Mouse (Mus musculus): ENCODE data around the gene Ust. TPM values are rescaled to one million over a fixed set of nuclear protein-coding genes. Genes with fewer than 3 reads are reported as not detected.

Ust gene
- polyA plus RNA-seq, 1 experiment, result 6.9 TPM

GRCm38 (mm10) chr10:8535445-8535844, 16.8 kb upstream of the Ust start:
- Histone ChIP-seq H3ac (ENCODE audit: control insufficient read depth, insufficient read length, low read depth) (no peak overlapping the region), H3K27me3 (ENCODE audit: control insufficient read depth, insufficient read depth, insufficient read length) (no peaks in the 10 kb centered on the region), H3K79me2 (ENCODE audit: control insufficient read depth, insufficient read depth) (no peaks in the 10 kb centered on the region), H3K79me3 (ENCODE audit: low read depth) (no peaks in the 10 kb centered on the region), H3K36me3 (ENCODE audit: control insufficient read depth, insufficient read depth) (no peaks in the 10 kb centered on the region), H3K4me3 (ENCODE audit: insufficient read depth, poor library complexity, severe bottlenecking) (no peak overlapping the region)
- no peak for TF ChIP-seq USF1 (IDR thresholded peaks at IDR 0.05; ENCODE audit: low read depth)
- TF ChIP-seq CEBPB (IDR thresholded peaks at IDR 0.05; ENCODE audit: low read depth), result no peak
- TF ChIP-seq MYOG (IDR thresholded peaks at IDR 0.05; ENCODE audit: control insufficient read depth, extremely low read depth, insufficient read length), result no peak
- TF ChIP-seq FOSL1 (IDR thresholded peaks at IDR 0.05; ENCODE audit: insufficient read depth, low read length, poor library complexity, severe bottlenecking), result no peak
- no peak for TF ChIP-seq MYOD1 (IDR thresholded peaks at IDR 0.05; ENCODE audit: control insufficient read depth, insufficient read length, low read depth)
- TF ChIP-seq MAX (IDR thresholded peaks at IDR 0.05), result no peak
- no peak for TF ChIP-seq CTCF (IDR thresholded peaks at IDR 0.05; ENCODE audit: control insufficient read depth, insufficient read depth, insufficient read length)

DNA sequence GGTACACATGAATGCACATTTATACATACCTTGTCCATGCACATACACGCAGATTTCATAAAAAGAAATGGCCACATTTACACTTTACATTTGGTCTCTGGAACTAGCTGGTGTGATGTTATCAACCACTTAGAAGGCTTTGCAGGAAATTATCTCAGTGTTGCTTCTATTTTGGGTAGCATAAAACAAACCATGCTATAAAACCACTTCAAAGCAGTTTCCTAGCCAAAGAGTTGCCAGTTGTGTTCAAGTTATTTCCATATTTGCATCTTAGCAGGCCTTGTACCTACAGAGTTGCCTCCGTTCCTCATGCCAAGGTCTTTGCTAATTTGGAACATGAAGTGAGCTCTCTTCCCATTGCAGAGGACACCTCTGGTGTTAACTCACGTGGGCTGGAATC, 13.0 kb upstream of the Ust start:
- Histone ChIP-seq H3K79me3 (ENCODE audit: low read depth) (no peaks in the 10 kb centered on the region), H3K4me3 (ENCODE audit: insufficient read depth, poor library complexity, severe bottlenecking) (no peak overlapping the region), H3K27me3 (ENCODE audit: control insufficient read depth, insufficient read depth, insufficient read length) (no peaks in the 10 kb centered on the region), H3ac (ENCODE audit: control insufficient read depth, insufficient read length, low read depth) (no peak overlapping the region), H3K36me3 (ENCODE audit: control insufficient read depth, insufficient read depth) (no peaks in the 10 kb centered on the region), H3K79me2 (ENCODE audit: control insufficient read depth, insufficient read depth) (no peaks in the 10 kb centered on the region)
- TF ChIP-seq USF1 (IDR thresholded peaks at IDR 0.05; ENCODE audit: low read depth), result no peak
- no peak for TF ChIP-seq MAX (IDR thresholded peaks at IDR 0.05)
- no peak for TF ChIP-seq CEBPB (IDR thresholded peaks at IDR 0.05; ENCODE audit: low read depth)
- TF ChIP-seq CTCF (IDR thresholded peaks at IDR 0.05; ENCODE audit: control insufficient read depth, insufficient read depth, insufficient read length), result no peak
- TF ChIP-seq FOSL1 (IDR thresholded peaks at IDR 0.05; ENCODE audit: insufficient read depth, low read length, poor library complexity, severe bottlenecking), result no peak
- no peak for TF ChIP-seq MYOD1 (IDR thresholded peaks at IDR 0.05; ENCODE audit: control insufficient read depth, insufficient read length, low read depth)
- no peak for TF ChIP-seq MYOG (IDR thresholded peaks at IDR 0.05; ENCODE audit: control insufficient read depth, extremely low read depth, insufficient read length)

- no peaks in the 10 kb centered on the region for H3K79me3 ChIP-seq (ENCODE audit: low read depth)
- H3ac ChIP-seq (ENCODE audit: control insufficient read depth, insufficient read length, low read depth), result no peak overlapping the region
- H3K27me3 ChIP-seq (ENCODE audit: control insufficient read depth, insufficient read depth, insufficient read length), result no peaks in the 10 kb centered on the region
- TF ChIP-seq USF1 (IDR thresholded peaks at IDR 0.05; ENCODE audit: low read depth) (no peak), CEBPB (IDR thresholded peaks at IDR 0.05; ENCODE audit: low read depth) (no peak), FOSL1 (IDR thresholded peaks at IDR 0.05; ENCODE audit: insufficient read depth, low read length, poor library complexity, severe bottlenecking) (no peak), MYOG (IDR thresholded peaks at IDR 0.05; ENCODE audit: control insufficient read depth, extremely low read depth, insufficient read length) (no peak), MYOD1 (IDR thresholded peaks at IDR 0.05; ENCODE audit: control insufficient read depth, insufficient read length, low read depth) (no peak), MAX (IDR thresholded peaks at IDR 0.05) (no peak), CTCF (IDR thresholded peaks at IDR 0.05; ENCODE audit: control insufficient read depth, insufficient read depth, insufficient read length) (no peak)
- H3K36me3 ChIP-seq (ENCODE audit: control insufficient read depth, insufficient read depth), result no peaks in the 10 kb centered on the region
- no peaks in the 10 kb centered on the region for H3K79me2 ChIP-seq (ENCODE audit: control insufficient read depth, insufficient read depth)
- no peak overlapping the region for H3K4me3 ChIP-seq (ENCODE audit: insufficient read depth, poor library complexity, severe bottlenecking)
Observed at GRCm38 (mm10) chr10:8530505-8531051, 12.0 kb upstream of the Ust start.

DNA sequence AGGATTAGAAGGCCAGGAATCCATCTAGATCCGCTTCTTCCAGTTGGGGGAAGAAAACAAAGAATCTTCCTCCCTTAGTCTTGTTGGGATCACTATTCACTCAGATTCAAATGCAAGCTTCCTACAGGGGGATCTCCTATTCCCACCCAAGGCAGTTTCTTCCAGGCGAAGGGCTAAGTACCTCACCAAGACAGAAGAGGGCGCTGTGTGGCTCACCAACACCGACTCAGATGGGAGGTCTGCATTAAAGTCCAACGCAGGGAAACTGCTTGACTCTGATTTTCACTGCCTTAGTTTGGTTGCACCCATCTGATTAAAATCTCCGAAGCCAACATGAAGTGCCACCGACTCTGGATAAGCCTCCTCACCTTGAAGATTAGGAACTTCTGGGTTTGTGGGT, 10.5 kb upstream of the Ust start:
- no peak overlapping the region for H3ac ChIP-seq (ENCODE audit: control insufficient read depth, insufficient read length, low read depth)
- TF ChIP-seq USF1 (IDR thresholded peaks at IDR 0.05; ENCODE audit: low read depth) (no peak), MYOG (IDR thresholded peaks at IDR 0.05; ENCODE audit: control insufficient read depth, extremely low read depth, insufficient read length) (no peak), FOSL1 (IDR thresholded peaks at IDR 0.05; ENCODE audit: insufficient read depth, low read length, poor library complexity, severe bottlenecking) (no peak), CTCF (IDR thresholded peaks at IDR 0.05; ENCODE audit: control insufficient read depth, insufficient read depth, insufficient read length) (no peak), MAX (IDR thresholded peaks at IDR 0.05) (no peak), MYOD1 (IDR thresholded peaks at IDR 0.05; ENCODE audit: control insufficient read depth, insufficient read length, low read depth) (no peak), CEBPB (IDR thresholded peaks at IDR 0.05; ENCODE audit: low read depth) (no peak)
- H3K36me3 ChIP-seq (ENCODE audit: control insufficient read depth, insufficient read depth), result no peaks in the 10 kb centered on the region
- no peak overlapping the region for H3K4me3 ChIP-seq (ENCODE audit: insufficient read depth, poor library complexity, severe bottlenecking)
- H3K79me2 ChIP-seq (ENCODE audit: control insufficient read depth, insufficient read depth), result no peaks in the 10 kb centered on the region
- H3K27me3 ChIP-seq (ENCODE audit: control insufficient read depth, insufficient read depth, insufficient read length), result no peaks in the 10 kb centered on the region
- no peaks in the 10 kb centered on the region for H3K79me3 ChIP-seq (ENCODE audit: low read depth)

- no peaks in the 10 kb centered on the region for H3K79me3 ChIP-seq (ENCODE audit: low read depth)
- H3K4me3 ChIP-seq (ENCODE audit: insufficient read depth, poor library complexity, severe bottlenecking), result no peak overlapping the region
- no peak for TF ChIP-seq CEBPB (IDR thresholded peaks at IDR 0.05; ENCODE audit: low read depth)
- no peak for TF ChIP-seq MAX (IDR thresholded peaks at IDR 0.05)
- no peak for TF ChIP-seq FOSL1 (IDR thresholded peaks at IDR 0.05; ENCODE audit: insufficient read depth, low read length, poor library complexity, severe bottlenecking)
- no peak for TF ChIP-seq MYOG (IDR thresholded peaks at IDR 0.05; ENCODE audit: control insufficient read depth, extremely low read depth, insufficient read length)
- no peak for TF ChIP-seq MYOD1 (IDR thresholded peaks at IDR 0.05; ENCODE audit: control insufficient read depth, insufficient read length, low read depth)
- TF ChIP-seq CTCF (IDR thresholded peaks at IDR 0.05; ENCODE audit: control insufficient read depth, insufficient read depth, insufficient read length), result no peak
- TF ChIP-seq USF1 (IDR thresholded peaks at IDR 0.05; ENCODE audit: low read depth), result no peak
- no peaks in the 10 kb centered on the region for H3K36me3 ChIP-seq (ENCODE audit: control insufficient read depth, insufficient read depth)
- no peaks in the 10 kb centered on the region for H3K27me3 ChIP-seq (ENCODE audit: control insufficient read depth, insufficient read depth, insufficient read length)
- no peak overlapping the region for H3ac ChIP-seq (ENCODE audit: control insufficient read depth, insufficient read length, low read depth)
- H3K79me2 ChIP-seq (ENCODE audit: control insufficient read depth, insufficient read depth), result no peaks in the 10 kb centered on the region
Observed at GRCm38 (mm10) chr10:8525354-8525753, 6.7 kb upstream of the Ust start.
